ENCODE assay signal across 8 mouse cellular contexts in the genomic region with DNA sequence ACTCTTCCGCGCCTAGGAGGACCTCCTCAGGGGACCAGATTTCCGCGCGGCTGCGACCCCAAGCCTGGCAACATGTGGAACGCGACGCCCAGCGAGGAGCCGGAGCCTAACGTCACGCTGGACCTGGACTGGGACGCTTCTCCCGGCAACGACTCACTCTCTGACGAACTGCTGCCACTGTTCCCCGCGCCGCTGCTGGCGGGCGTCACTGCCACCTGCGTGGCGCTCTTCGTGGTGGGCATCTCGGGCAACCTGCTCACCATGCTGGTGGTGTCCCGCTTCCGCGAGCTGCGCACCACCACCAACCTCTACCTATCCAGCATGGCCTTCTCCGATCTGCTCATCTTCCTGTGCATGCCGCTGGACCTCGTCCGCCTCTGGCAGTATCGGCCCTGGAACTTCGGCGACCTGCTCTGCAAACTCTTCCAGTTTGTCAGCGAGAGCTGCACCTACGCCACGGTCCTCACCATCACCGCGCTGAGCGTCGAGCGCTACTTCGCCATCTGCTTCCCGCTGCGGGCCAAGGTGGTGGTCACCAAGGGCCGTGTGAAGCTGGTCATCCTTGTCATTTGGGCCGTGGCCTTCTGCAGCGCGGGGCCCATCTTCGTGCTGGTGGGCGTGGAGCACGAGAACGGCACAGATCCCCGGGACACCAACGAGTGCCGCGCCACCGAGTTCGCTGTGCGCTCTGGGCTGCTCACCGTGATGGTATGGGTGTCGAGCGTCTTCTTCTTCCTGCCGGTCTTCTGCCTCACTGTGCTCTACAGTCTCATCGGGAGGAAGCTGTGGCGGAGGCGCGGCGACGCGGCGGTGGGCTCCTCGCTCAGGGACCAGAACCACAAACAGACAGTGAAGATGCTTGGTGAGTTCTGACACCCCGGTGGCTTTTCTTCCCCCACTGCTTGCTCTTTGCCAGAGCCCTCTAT. TPM values are rescaled to one million over a fixed set of nuclear protein-coding genes. Genes with fewer than 3 reads are reported as not detected.
A peak's percentile ranks its signal among the peaks of the same experiment; 100 is the strongest.
DNase-seq lines count a peak whose midpoint lies in the region; ATAC-seq and TF ChIP-seq lines count a peak whose summit lies in the region.

No protein-coding gene starts in this region.

- intact Hi-C loops in heart, postnatal 14 days (cut with DNase I) = no loop called here

- peak; percentile 71 for ATAC-seq in forebrain, embryonic 13.5 days
- ATAC-seq in midbrain, embryonic 11.5 days (ENCODE audit: low FRiP score) = peak; percentile 61; the same call in 1 of the 2 replicates

- no peak overlapping the region for H3K27ac ChIP-seq in heart, embryonic 10.5 days
- no peak overlapping the region for H3K27ac ChIP-seq in forebrain, embryonic 13.5 days
- no peak overlapping the region for H3K27ac ChIP-seq in midbrain, embryonic 11.5 days (ENCODE audit: low read depth, low read length)

- no peak for TF ChIP-seq CTCF in E14TG2a.4 (conservative IDR thresholded peaks at IDR 0.05; ENCODE audit: low read length)

- H3K4me2 ChIP-seq in forebrain, embryonic 13.5 days = peak overlapping the region; percentile 86
- H3K4me2 ChIP-seq in midbrain, embryonic 11.5 days = peak overlapping the region; percentile 48

- H3K36me3 ChIP-seq in heart, embryonic 10.5 days = no peaks in the 10 kb centered on the region
- no peaks in the 10 kb centered on the region for H3K36me3 ChIP-seq in E14TG2a.4 (ENCODE audit: insufficient read depth, low read length)
- no peaks in the 10 kb centered on the region for H3K36me3 ChIP-seq in forebrain, embryonic 13.5 days (ENCODE audit: poor library complexity, severe bottlenecking)
- H3K36me3 ChIP-seq in midbrain, embryonic 11.5 days (ENCODE audit: control insufficient read depth, insufficient read depth, low read length) = no peaks in the 10 kb centered on the region

- peak overlapping the region; percentile 52 for H3K9ac ChIP-seq in forebrain, embryonic 13.5 days
- no peak overlapping the region for H3K9ac ChIP-seq in midbrain, embryonic 11.5 days (ENCODE audit: low read length)

- H3K4me3 ChIP-seq in heart, embryonic 10.5 days = peak overlapping the region; percentile 36
- H3K4me3 ChIP-seq in E14TG2a.4 (replicated peaks; ENCODE audit: low read length) = peak overlapping the region; percentile 76
- peak overlapping the region; percentile 44 for H3K4me3 ChIP-seq in forebrain, embryonic 13.5 days
- peak overlapping the region; percentile 25 for H3K4me3 ChIP-seq in midbrain, embryonic 11.5 days (ENCODE audit: low read depth, low read length)

- H3K9me3 ChIP-seq in heart, embryonic 10.5 days = no peaks in the 10 kb centered on the region
- no peaks in the 10 kb centered on the region for H3K9me3 ChIP-seq in E14TG2a.4 (ENCODE audit: low read length)
- no peaks in the 10 kb centered on the region for H3K9me3 ChIP-seq in forebrain, embryonic 13.5 days (replicated peaks)
- no peaks in the 10 kb centered on the region for H3K9me3 ChIP-seq in midbrain, embryonic 11.5 days (ENCODE audit: control insufficient read depth, low read length)

- peaks cover 14% of the 10 kb centered on the region for H3K4me1 ChIP-seq in heart, embryonic 10.5 days
- peaks cover 33% of the 10 kb centered on the region for H3K4me1 ChIP-seq in E14TG2a.4 (replicated peaks; ENCODE audit: low read depth, low read length)
- H3K4me1 ChIP-seq in forebrain, embryonic 13.5 days = peaks cover 15% of the 10 kb centered on the region
- peaks cover 8% of the 10 kb centered on the region for H3K4me1 ChIP-seq in midbrain, embryonic 11.5 days (ENCODE audit: control insufficient read depth, insufficient read depth, low read length)

- DNase-seq in heart, embryonic 10.5 days (ENCODE audit: low spot score) = no peak
- no peak for DNase-seq in heart, postnatal 14 days
- DNase-seq in midbrain, embryonic 11.5 days (ENCODE audit: low spot score, missing footprints) = peak; percentile 88
- DNase-seq in spleen, adult 18-20 months = no peak
- DNase-seq in adrenal gland, adult 2 months = no peak
- no peak for DNase-seq in spleen, postnatal 36 days (ENCODE audit: low spot score in 2 of 2)

- peaks cover 59% of the 10 kb centered on the region for H3K27me3 ChIP-seq in heart, embryonic 10.5 days (ENCODE audit: insufficient read depth, poor library complexity, severe bottlenecking)
- peaks cover 73% of the 10 kb centered on the region for H3K27me3 ChIP-seq in E14TG2a.4 (ENCODE audit: insufficient read depth, low read length)
- H3K27me3 ChIP-seq in forebrain, embryonic 13.5 days = peaks cover 63% of the 10 kb centered on the region
- H3K27me3 ChIP-seq in midbrain, embryonic 11.5 days (ENCODE audit: control insufficient read depth, insufficient read depth, low read length) = peaks cover 38% of the 10 kb centered on the region

- WGBS in heart, embryonic 10.5 days = 3% methylated on average over 77 of the region's 77 CpGs
- 1% methylated on average over 72 of the region's 77 CpGs for WGBS in forebrain, embryonic 13.5 days
- WGBS in midbrain, embryonic 11.5 days = 1% methylated on average over 77 of the region's 77 CpGs

RNA-seq across cellular contexts. Expression of a gene that starts 0.8 kb away (rescaled TPM):
- not detected in 2 replicates for polyA plus RNA-seq in heart, embryonic 10.5 days (2016; fragmentation: Nextera tagmentation; extraction: Ambion mirVana)
- not detected for total RNA-seq in heart, postnatal 14 days (2021)
- not detected in 2 replicates for polyA plus RNA-seq in forebrain, embryonic 13.5 days (2015; fragmentation: Nextera tagmentation; extraction: Ambion mirVana)
- polyA plus RNA-seq in midbrain, embryonic 11.5 days (2014; fragmentation: Nextera tagmentation; extraction: Ambion mirVana) = 0.34 and 0.63 TPM in 2 replicates
- total RNA-seq in adrenal gland, adult 2 months (2021) = not detected
- polyA plus RNA-seq in adrenal gland, adult 2 months (2012; rRNA removed) = not detected in 2 replicates

RNA-seq across cellular contexts. Expression of a gene that starts 55.2 kb away (rescaled TPM):
- not detected in 2 replicates for polyA plus RNA-seq in heart, embryonic 10.5 days (2016; fragmentation: Nextera tagmentation; extraction: Ambion mirVana)
- 10 to 100 TPM; 10.9 to 12.3 TPM for total RNA-seq in heart, postnatal 14 days (2021)
- polyA plus RNA-seq in forebrain, embryonic 13.5 days (2015; fragmentation: Nextera tagmentation; extraction: Ambion mirVana) = 0.05 TPM in 1 of 2 replicates, not detected in the other
- polyA plus RNA-seq in midbrain, embryonic 11.5 days (2014; fragmentation: Nextera tagmentation; extraction: Ambion mirVana) = not detected in 2 replicates
- total RNA-seq in adrenal gland, adult 2 months (2021) = 10 to 100 TPM in 1 of 2 experiments, 1 to 10 TPM in 1; 5.1 to 14.2 TPM
- 1.9 and 3.1 TPM in 2 replicates for polyA plus RNA-seq in adrenal gland, adult 2 months (2012; rRNA removed)

Comparison
In these comparisons a context has a peak if more than half of its experiments do, and no peak if none do; other contexts are left out.
1. H3K4me3 ChIP-seq: peak in every context shown above with its lines; median percentile 76 in E14TG2a.4; 44 in forebrain, embryonic 13.5 days; 36 in heart, embryonic 10.5 days; 25 in midbrain, embryonic 11.5 days.